Mouse (Mus musculus) lung, postnatal 0 days (tissue): ENCODE measurements around the gene Fuz. TPM values are rescaled to one million over a fixed set of nuclear protein-coding genes. Genes with fewer than 3 reads are reported as not detected.

ENCODE experiments used
- ATAC-seq: fragments of 200-750 bp; cut with Nextera tagmentation; 2 replicates; pipeline ENCODE4 v1.8.0; 2017; ENCODE audit warnings: moderate library complexity
- DNase-seq: peaks from one replicate; pipeline ENCODE4 v3.0.0-alpha.2; 2016; ENCODE audit warnings: low spot score
- H3K27ac ChIP-seq: fragments of 300-500 bp; sonication (generic); 2 replicates; pipeline ENCODE4 v1.5.1; 2014; ENCODE audit warnings: antibody characterized with exemption, mild to moderate bottlenecking, low read length, mixed read lengths
- H3K27me3 ChIP-seq: fragments of 300-500 bp; sonication (generic); replicated peaks from 2 replicates; pipeline ENCODE4 v1.6.1; 2014; ENCODE audit warnings: low read length, mixed read lengths; ENCODE audit not compliant: insufficient read depth
- H3K36me3 ChIP-seq: fragments of 300-500 bp; sonication (generic); 2 replicates; pipeline ENCODE4 v1.6.1; 2014; ENCODE audit warnings: low read length, mixed read lengths; ENCODE audit not compliant: insufficient read depth
- H3K4me1 ChIP-seq: fragments of 300-500 bp; sonication (generic); 2 replicates; pipeline ENCODE4 v1.6.1; 2014; ENCODE audit warnings: antibody characterized with exemption, low read depth, low read length, mixed read lengths; ENCODE audit not compliant: insufficient read depth
- H3K4me2 ChIP-seq: fragments of 300-500 bp; sonication (generic); replicated peaks from 2 replicates; pipeline ENCODE4 v1.6.1; 2014; ENCODE audit warnings: low read depth, mild to moderate bottlenecking, low read length, moderate library complexity, mixed read lengths
- H3K4me3 ChIP-seq: fragments of 300-500 bp; sonication (generic); 2 replicates; pipeline ENCODE4 v1.5.1; 2014; ENCODE audit warnings: low read depth, low read length
- H3K9ac ChIP-seq: fragments of 300-500 bp; sonication (generic); replicated peaks from 2 replicates; pipeline ENCODE4 v1.6.1; 2014; ENCODE audit warnings: low read depth, mild to moderate bottlenecking
- H3K9me3 ChIP-seq: fragments of 300-500 bp; sonication (generic); 2 replicates; pipeline ENCODE4 v1.6.1; 2016; ENCODE audit warnings: low read length, mixed read lengths
- CTCF ChIP-seq: IDR thresholded peaks from 2 replicates; pipeline ENCODE4 v1.5.1; 2016; ENCODE audit warnings: antibody characterized with exemption, mild to moderate bottlenecking
- EP300 ChIP-seq: IDR thresholded peaks from 2 replicates; pipeline ENCODE4 v1.6.1; 2016; ENCODE audit warnings: antibody characterized with exemption, mild to moderate bottlenecking, control low read depth
- WGBS: fragments of 180-500 bp; shearing (Covaris S2); extraction: QIAGEN DNeasy Blood & Tissue Kit; methylation state at CpG from one replicate; pipeline ENCODE4 v1.1.7; 2014; 5-methylcytosine and 5-hydroxymethylcytosine counted together
- polyA plus RNA-seq: library from polyadenylated mRNA; unstranded; fragments of >200 nt; fragmentation: Nextera tagmentation; extraction: Ambion mirVana; gene quantifications from 2 replicates; pipeline ENCODE4 v1.2.1, GENCODE M21; 2015

The Fuz gene
- polyA plus RNA-seq, 1 experiment from 2014 or later, result 15.1 TPM

GRCm38 (mm10) chr7:44877833-44878232, 18.0 kb upstream of the Fuz start:
- Histone ChIP-seq H3K27ac (no peak overlapping the region), H3K36me3 (peaks cover 20% of the 10 kb centered on the region; the same call in 1 of the 2 replicates), H3K4me3 (no peak overlapping the region), H3K27me3 (no peaks in the 10 kb centered on the region), H3K4me2 (no peak overlapping the region), H3K9ac (no peak overlapping the region), H3K4me1 (no peaks in the 10 kb centered on the region), H3K9me3 (no peaks in the 10 kb centered on the region)
- DNase-seq (no peak), ATAC-seq (no peak)
- WGBS, result 84% methylated on average over 14 of the region's 14 CpGs
- TF ChIP-seq CTCF (no peak), EP300 (no peak)

- Histone ChIP-seq H3K4me3 (no peak overlapping the region), H3K4me1 (no peaks in the 10 kb centered on the region), H3K36me3 (peaks cover 35% of the 10 kb centered on the region), H3K27me3 (no peaks in the 10 kb centered on the region), H3K4me2 (no peak overlapping the region), H3K27ac (no peak overlapping the region), H3K9me3 (no peaks in the 10 kb centered on the region), H3K9ac (no peak overlapping the region)
- ATAC-seq (no peak), DNase-seq (no peak)
- 90% methylated on average over 3 of the region's 3 CpGs for WGBS
- TF ChIP-seq CTCF, result no peak
- no peak for TF ChIP-seq EP300
These were observed 12.8 kb upstream of the Fuz start for GRCm38 (mm10) chr7:44883036-44883435.

DNA sequence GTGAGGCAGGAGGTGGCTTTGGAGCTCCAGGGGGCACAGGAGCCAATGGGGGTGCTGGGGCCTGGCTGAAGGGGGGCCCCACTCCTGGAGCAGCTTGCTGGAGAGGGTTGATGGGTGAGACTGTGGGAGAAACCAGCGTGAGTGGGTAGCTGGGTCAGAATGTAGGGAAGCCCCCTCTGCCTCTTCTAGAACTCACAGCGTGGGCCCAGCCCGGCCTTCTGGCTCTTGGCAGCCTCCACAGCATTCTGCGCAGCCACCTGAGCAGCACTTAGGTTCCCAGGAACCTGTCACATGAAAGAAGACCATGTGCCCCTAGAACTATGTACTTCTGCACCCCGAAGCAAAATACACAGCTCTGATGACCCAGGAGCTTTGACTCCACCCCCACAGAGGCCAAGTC, 11.2 kb upstream of the Fuz start:
- no peak overlapping the region for H3K4me2 ChIP-seq
- no peaks in the 10 kb centered on the region for H3K9me3 ChIP-seq
- H3K4me3 ChIP-seq, result no peak overlapping the region
- H3K27ac ChIP-seq, result no peak overlapping the region
- no peaks in the 10 kb centered on the region for H3K4me1 ChIP-seq
- H3K9ac ChIP-seq, result no peak overlapping the region
- TF ChIP-seq EP300 (no peak), CTCF (no peak)
- ATAC-seq, result no peak
- DNase-seq, result no peak
- WGBS, result 91% methylated on average over 5 of the region's 5 CpGs
- peaks cover 24% of the 10 kb centered on the region for H3K36me3 ChIP-seq
- no peaks in the 10 kb centered on the region for H3K27me3 ChIP-seq

DNA sequence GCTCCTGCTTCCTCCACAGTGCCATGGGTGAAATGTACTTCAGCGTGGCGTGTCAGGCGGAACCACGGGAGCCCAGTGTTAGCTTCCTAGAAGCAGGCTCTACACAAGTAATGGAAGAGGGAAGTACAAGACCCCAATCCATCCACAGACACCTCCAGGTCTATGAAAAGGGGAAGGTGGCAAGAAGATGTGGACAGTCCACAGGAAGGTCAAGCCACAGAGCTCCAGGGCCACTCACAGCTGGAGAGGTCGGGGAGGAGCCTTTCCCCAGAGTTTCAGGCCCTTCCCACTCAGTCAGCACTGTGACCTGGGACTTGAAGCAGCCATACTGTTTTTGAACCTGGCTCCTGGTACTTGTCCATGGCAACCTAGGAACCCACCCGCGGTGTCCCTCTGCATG, 8.9 kb upstream of the Fuz start:
- Histone ChIP-seq H3K36me3 (peaks cover 18% of the 10 kb centered on the region), H3K27ac (no peak overlapping the region), H3K9ac (no peak overlapping the region), H3K27me3 (no peaks in the 10 kb centered on the region), H3K4me3 (no peak overlapping the region), H3K9me3 (no peaks in the 10 kb centered on the region), H3K4me1 (no peaks in the 10 kb centered on the region), H3K4me2 (no peak overlapping the region)
- TF ChIP-seq EP300 (no peak), CTCF (no peak)
- WGBS, result 83% methylated on average over 7 of the region's 7 CpGs
- DNase-seq, result no peak
- no peak for ATAC-seq

GRCm38 (mm10) chr7:44888256-44889105, 7.4 kb upstream of the Fuz start:
- DNase-seq (no peak), ATAC-seq (no peak)
- H3K9me3 ChIP-seq, result no peaks in the 10 kb centered on the region
- H3K4me3 ChIP-seq, result no peak overlapping the region
- no peak overlapping the region for H3K4me2 ChIP-seq
- 79% methylated on average over 13 of the region's 13 CpGs for WGBS
- H3K27me3 ChIP-seq, result no peaks in the 10 kb centered on the region
- TF ChIP-seq CTCF, result no peak
- TF ChIP-seq EP300, result no peak
- peaks cover 10% of the 10 kb centered on the region for H3K36me3 ChIP-seq
- no peaks in the 10 kb centered on the region for H3K4me1 ChIP-seq
- H3K27ac ChIP-seq, result no peak overlapping the region
- H3K9ac ChIP-seq, result no peak overlapping the region

DNA sequence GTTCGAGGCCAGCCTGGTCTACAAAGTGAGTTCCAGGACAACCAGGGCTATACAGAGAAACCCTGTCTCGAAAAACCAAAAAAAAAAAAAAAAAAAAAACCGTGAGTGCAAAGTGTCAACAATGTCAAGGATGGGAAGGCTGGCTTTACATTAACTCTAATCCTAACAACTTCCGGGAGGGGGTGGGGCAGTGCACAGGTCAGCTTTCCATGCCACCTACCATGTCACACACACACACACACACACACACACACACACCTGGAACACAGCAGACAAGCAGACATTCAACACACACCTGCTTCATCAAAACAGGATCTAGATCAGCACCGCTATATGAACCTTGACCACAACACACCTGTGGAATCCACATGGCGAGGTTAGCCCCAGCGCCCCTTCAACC, 5.7 kb upstream of the Fuz start:
- DNase-seq (no peak), ATAC-seq (no peak)
- 81% methylated on average over 6 of the region's 7 CpGs for WGBS
- no peak overlapping the region for H3K4me2 ChIP-seq
- no peak overlapping the region for H3K4me3 ChIP-seq
- no peak overlapping the region for H3K9ac ChIP-seq
- no peaks in the 10 kb centered on the region for H3K27me3 ChIP-seq
- no peaks in the 10 kb centered on the region for H3K36me3 ChIP-seq
- H3K9me3 ChIP-seq, result no peaks in the 10 kb centered on the region
- H3K4me1 ChIP-seq, result peaks cover 3% of the 10 kb centered on the region; the same call in 1 of the 2 replicates
- TF ChIP-seq EP300 (no peak), CTCF (no peak)
- H3K27ac ChIP-seq, result no peak overlapping the region
